ENCODE assay signal across 8 mouse cellular contexts in genomic region chr8:66860023-66860422, GRCm38 (mm10). TPM values are rescaled to one million over a fixed set of nuclear protein-coding genes. Genes with fewer than 3 reads are reported as not detected.
DNase-seq lines count a peak whose midpoint lies in the region; ATAC-seq lines count a peak whose summit lies in the region.

Gene Naf1 (plus strand): TSS chr8:66860217.

- peak; percentile 98 for DNase-seq in adipocyte (ENCODE audit: low spot score)
- peak; percentile 99 for DNase-seq in embryo, embryonic 10 days (ENCODE audit: low spot score)
- peak; percentile 88 for DNase-seq in gastrocnemius, postnatal 10 days
- peak; percentile 96 for DNase-seq in induced T-regulatory cell, adult 2 months (ENCODE audit: low read depth)
- peak; percentile 79 to 94 for DNase-seq in left cerebral cortex, adult 9 months (ENCODE audit: low spot score in 2 of 2)
- DNase-seq in right cerebral cortex, postnatal 14 days, result peak; percentile 95
- DNase-seq in urinary bladder, postnatal 36 days (ENCODE audit: low spot score in 2 of 2), result peak; percentile 92 to 94

- peak; percentile 90 for ATAC-seq in megakaryocyte progenitor cell, adult 5-6 weeks (replicated peaks; ENCODE audit: poor library complexity)

RNA-seq across cellular contexts. Expression of gene Naf1, which starts in this region (rescaled TPM):
- total RNA-seq in gastrocnemius, postnatal 10 days (2021), result 1 to 10 TPM; 4.5 to 4.9 TPM
- 68.6 and 75.4 TPM in 2 replicates for total RNA-seq in megakaryocyte progenitor cell, adult 5-6 weeks (2015)
- 9.4 and 13.7 TPM in 2 replicates for total RNA-seq in megakaryocyte progenitor cell, adult 5-6 weeks (2017)

Comparison
In these comparisons a context has a peak if more than half of its experiments do, and no peak if none do; other contexts are left out.
1. Peak in every context shown above with its lines: DNase-seq and ATAC-seq.